Mouse (Mus musculus) kidney, adult 18-20 months (tissue): ENCODE measurements around the gene Rbm6.

Source experiments
- DNase-seq: peaks from one replicate; pipeline ENCODE4 v3.0.0; 2021

The Rbm6 gene

DNA sequence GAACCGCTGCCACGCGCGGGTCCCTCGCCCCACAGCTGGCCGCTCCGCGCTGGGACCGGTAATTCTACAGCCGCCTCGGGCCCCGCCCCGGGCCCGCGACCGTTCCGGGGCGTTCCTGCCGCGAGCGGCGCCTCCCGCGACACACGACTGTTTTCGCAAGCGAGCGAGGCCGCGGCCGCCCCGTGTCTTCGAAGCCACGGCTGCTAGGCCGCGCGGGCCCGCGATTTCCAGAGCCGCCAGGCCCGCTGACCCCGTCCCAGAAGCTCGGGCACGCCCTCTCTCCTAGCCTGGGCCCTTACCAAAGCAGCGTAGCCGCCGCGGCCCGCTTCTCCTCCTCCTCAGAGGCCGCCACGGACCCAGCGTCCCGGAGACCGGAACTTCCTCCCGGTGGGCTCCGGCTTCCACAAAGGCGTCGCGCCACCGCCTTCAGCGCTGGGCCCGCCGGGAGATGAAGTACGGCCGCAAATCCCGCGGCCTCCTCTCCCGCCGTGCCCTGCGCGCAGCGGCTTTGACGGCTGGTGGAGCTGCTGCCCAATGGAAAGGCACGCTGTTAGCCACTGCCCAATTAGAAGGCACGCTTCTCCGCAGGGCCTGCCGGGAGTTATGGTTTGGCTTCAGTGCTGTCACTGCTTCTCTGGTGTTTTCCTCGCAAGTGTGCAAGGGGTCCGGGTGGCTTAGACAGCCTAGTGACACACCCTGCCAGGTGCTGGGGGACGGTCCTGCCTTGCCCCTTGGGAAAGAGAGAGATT lies 513 bp downstream of the Rbm6 start:
- DNase-seq, result peak; percentile 94

- DNase-seq, result no peak
Observed at GRCm38 (mm10) chr9:107866081-107866480, 7.0 kb downstream of the Rbm6 start.

- no peak for DNase-seq
Observed at GRCm38 (mm10) chr9:107864493-107864892, 8.5 kb downstream of the Rbm6 start.

- no peak for DNase-seq
Observed at GRCm38 (mm10) chr9:107858343-107858742, 14.7 kb downstream of the Rbm6 start.

DNA sequence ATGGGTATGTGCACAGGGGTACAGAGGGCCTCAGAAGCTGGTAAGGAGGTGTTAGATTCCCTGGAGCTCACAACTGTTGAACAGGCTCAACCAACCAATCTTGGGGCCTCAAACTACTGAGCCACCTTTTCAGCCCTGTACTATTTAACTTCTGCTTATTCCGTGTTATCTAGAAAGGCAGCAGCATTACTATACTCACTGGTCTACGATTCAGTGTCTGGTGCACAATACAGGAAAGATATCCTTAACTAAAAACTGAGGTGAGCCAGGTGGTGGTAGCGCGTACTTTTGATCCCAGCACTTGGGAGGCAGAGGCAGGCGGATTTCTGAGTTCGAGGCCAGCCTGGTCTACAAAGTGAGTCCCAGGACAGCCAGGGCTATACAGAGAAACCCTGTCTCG lies 24.1 kb downstream of the Rbm6 start:
- no peak for DNase-seq

- DNase-seq, result no peak
Observed at GRCm38 (mm10) chr9:107842709-107843108, 30.3 kb downstream of the Rbm6 start.

DNA sequence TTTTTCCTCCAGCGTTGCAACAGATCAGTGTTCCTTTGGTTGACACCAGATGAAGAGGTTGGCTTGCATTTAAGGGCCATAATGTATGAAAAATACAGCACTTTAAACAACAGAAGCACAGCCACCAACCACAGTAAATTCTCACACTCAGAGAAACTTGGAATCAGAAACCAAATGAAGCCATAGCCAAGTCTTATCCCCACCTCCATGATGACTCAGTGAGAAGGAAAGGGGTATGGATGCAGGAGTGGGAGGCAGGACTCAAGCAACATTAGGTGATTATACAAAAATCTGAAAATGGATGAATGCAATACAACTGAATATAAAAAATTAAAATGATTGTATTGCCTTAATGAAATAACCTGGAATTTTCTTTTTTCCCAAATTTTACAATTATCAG lies 34.2 kb downstream of the Rbm6 start:
- no peak for DNase-seq

DNA sequence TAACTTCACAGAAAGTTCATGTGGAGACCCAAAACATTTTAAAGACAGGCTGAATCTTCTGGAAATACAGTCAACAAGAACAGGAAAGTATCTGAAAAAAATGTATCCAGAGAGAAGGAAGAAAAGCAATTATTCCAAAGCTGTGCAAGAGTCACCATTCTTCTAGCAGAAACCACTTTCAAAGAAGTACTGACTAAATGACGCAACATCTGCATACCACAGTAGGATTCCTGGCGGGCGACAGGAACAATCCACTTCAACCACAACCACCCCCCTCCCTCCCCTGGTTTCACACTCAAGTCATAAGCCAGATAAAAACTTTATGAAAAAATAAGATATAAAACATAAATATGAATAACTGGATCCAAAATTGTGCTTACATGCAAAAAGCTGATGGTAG lies 39.2 kb downstream of the Rbm6 start:
- DNase-seq, result no peak

- no peak for DNase-seq
Observed at GRCm38 (mm10) chr9:107831765-107832164, 41.3 kb downstream of the Rbm6 start.

- no peak for DNase-seq
Observed at GRCm38 (mm10) chr9:107812132-107812531, 60.9 kb downstream of the Rbm6 start.

GRCm38 (mm10) chr9:107810985-107811384 lies 62.1 kb downstream of the Rbm6 start:
- no peak for DNase-seq

- DNase-seq, result no peak
Observed at GRCm38 (mm10) chr9:107791714-107792113, 81.3 kb downstream of the Rbm6 start.

DNA sequence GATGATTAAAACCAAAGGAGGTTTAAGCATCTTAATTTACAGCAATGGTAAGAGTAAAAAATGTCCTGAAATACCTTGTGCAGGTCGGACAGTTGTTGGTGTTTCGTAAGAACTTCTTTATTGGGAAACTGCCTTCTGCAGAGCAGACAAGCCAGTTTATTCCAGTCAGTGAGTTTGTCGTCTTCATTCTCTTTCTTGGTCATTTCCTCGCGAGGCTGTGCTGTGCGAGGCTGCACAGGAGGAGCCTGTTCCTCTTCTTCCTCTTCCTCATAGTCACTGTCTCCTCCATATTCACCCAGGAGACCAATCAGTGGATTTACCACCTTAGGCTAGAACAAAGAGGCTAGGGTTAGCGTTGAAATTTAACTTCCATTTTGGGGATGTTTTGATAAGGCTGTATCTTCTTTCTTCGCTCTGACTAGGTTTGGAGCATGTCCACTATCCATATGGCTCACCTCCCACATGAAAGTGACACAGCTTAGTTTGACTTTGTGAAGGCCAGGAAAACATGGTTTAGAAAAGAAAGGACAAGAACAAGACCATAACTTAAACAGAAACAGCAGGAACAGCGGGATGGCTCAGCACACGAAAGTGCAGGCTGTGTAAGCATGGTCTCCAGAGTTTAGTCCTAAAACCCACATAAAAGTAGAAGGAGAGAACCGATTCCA lies 90.4 kb downstream of the Rbm6 start:
- DNase-seq, result no peak

DNA sequence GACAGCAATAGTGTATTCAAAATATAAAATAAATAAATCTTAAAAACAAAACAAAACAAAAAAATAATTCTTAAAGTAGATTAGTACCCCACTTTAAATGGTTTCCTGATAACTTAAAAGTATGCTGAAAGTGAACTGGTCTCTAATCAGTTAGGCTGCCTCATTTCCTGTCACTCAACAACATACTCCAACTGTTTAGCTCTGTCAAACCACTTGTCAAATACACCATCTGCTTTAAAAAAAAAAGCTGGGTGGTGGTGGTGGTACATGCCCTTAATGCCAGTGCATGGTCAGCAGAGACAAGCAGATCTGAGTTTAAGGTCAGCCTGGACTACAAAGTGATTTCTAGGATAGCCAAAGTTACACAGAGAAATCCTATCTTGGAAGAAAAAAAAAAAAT lies 96.2 kb downstream of the Rbm6 start:
- no peak for DNase-seq

GRCm38 (mm10) chr9:107774411-107774810 lies 98.6 kb downstream of the Rbm6 start:
- DNase-seq, result no peak

GRCm38 (mm10) chr9:107771782-107772181 lies 101.3 kb downstream of the Rbm6 start:
- DNase-seq, result no peak

DNA sequence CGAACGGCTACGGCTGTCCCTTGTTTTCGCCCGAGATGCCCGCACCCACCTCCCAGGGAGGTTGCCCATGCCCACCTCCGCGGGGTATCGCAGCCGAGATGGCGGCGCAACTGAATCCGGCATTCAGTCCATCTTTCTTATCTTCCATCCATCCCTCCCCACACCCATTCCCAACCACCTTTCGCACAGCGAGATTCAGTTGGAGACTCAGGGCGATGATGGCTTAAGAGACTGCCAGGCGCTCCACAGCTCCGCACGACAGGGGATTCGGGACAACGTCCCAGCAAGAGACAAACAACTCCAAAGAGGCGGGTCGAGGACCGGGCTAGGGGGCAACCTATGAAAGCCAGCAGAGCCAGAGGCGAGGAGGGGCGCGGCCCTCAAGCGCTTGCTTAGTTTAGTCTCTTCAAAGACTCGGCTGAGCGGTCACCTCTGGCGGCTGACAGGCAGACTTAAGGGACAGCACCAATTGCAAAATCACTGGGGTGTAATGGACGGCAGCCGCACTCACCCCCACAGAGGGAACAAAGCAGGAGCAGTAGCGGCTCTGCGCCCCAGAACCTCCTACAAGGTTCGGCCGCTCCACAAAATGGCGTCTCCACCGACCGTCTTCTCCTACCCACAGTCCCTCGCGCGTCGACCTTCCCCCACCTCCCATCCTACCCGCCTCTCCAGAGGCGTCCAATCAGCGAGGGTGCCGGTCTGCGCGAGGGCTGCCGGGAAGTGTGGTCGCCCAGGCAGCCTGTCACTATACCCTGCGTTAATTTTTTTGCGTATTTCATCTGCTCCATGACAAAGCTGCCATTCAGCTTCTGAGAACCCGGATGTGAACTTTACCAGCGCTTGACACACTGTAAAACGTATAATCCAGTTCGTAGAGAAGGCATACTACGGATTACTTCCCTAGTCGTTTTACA lies 102.4 kb downstream of the Rbm6 start, which contains the start of gene Rbm5:
Gene Rbm5, minus strand, starts transcription at position 623 of the 917 bp plus-strand sequence.
- DNase-seq, result peak; percentile 91

DNA sequence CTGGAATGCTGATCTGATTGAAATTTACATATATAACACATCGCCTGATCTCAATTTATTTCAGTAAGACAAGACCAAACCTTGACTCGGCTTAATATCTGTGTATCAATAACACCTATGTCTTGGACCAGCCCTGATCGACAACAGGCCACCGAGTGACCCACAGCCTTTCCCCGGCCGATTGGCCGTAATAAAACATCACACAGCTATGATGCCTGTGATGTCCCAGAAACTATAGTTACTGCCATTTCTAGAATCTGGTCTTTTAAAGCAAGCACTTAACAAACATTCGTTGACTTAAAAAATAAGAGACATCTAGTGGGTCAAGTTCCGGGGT lies 103.0 kb downstream of the Rbm6 start:
- DNase-seq, result no peak

GRCm38 (mm10) chr9:107769445-107770000 lies 103.5 kb downstream of the Rbm6 start:
- no peak for DNase-seq

- peak; percentile 12 for DNase-seq
Observed at GRCm38 (mm10) chr9:107768851-107769250, 104.2 kb downstream of the Rbm6 start.

DNA sequence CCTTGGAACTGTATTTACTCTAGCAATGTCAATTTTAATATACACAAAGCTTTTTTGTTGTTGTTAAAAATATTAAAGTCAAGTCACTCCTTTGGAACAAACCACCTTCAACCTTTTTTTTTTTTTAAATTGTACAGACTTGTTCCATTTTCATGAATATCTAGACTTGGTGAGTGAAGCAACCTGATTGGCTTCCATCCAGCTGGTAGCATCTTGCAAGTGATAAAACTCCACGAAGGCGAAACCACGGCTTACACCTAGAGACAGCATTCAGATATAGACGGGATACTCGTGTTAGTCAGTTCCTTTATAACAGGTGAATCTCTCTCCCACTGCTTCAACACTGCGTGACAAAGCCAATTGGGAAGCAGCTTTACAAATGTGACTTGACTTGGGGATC lies 113.4 kb downstream of the Rbm6 start:
- no peak for DNase-seq

GRCm38 (mm10) chr9:107750378-107750777 lies 122.7 kb downstream of the Rbm6 start:
- no peak for DNase-seq

- no peak for DNase-seq
Observed at GRCm38 (mm10) chr9:107748063-107748462, 125.0 kb downstream of the Rbm6 start.
